Mouse (Mus musculus): ENCODE results near the gene Asb16.

GRCm38 (mm10) chr11:102229331-102229953, 39.1 kb upstream of the Asb16 start:
- no peak for TF ChIP-seq USF1 (IDR thresholded peaks at IDR 0.05; ENCODE audit: low read depth)
- TF ChIP-seq CTCF (IDR thresholded peaks at IDR 0.05; ENCODE audit: control insufficient read depth, insufficient read depth, insufficient read length), result no peak
